Mouse (Mus musculus) testis, postnatal 14 days (tissue): Measurements from ENCODE around the gene Hoxb8.

ENCODE experiments used
- DNase-seq: peaks from one replicate; pipeline ENCODE4 v3.0.0; 2021; ENCODE audit warnings: low spot score

The Hoxb8 gene

GRCm38 (mm10) chr11:96315344-96315681 is 33.6 kb downstream of the Hoxb8 start:
- no peak for DNase-seq

- no peak for DNase-seq
Observed at GRCm38 (mm10) chr11:96316696-96317607, 35.2 kb downstream of the Hoxb8 start.

- no peak for DNase-seq
Observed at GRCm38 (mm10) chr11:96317608-96318367, 36.1 kb downstream of the Hoxb8 start, which contains the start of gene Hoxb4. TSS of gene Hoxb4 (plus strand) at chr11:96318267.

GRCm38 (mm10) chr11:96318368-96319070 is 36.8 kb downstream of the Hoxb8 start:
- DNase-seq = peak; percentile 63

GRCm38 (mm10) chr11:96319071-96319902 is 37.6 kb downstream of the Hoxb8 start:
- DNase-seq = no peak

DNA sequence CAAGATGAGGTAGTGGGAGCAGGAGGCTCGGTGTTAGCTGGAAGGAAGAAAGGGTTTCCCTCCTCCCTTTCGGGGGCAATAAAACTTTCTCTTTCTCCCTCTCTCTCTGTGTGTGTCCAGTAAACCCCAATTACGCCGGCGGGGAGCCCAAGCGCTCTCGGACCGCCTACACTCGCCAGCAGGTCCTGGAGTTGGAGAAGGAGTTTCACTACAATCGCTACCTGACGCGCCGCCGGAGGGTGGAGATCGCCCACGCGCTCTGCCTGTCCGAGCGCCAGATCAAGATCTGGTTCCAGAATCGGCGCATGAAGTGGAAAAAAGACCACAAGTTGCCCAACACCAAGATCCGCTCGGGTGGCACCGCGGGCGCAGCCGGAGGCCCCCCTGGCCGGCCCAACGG is 38.2 kb downstream of the Hoxb8 start:
- peak; percentile 45 for DNase-seq

DNA sequence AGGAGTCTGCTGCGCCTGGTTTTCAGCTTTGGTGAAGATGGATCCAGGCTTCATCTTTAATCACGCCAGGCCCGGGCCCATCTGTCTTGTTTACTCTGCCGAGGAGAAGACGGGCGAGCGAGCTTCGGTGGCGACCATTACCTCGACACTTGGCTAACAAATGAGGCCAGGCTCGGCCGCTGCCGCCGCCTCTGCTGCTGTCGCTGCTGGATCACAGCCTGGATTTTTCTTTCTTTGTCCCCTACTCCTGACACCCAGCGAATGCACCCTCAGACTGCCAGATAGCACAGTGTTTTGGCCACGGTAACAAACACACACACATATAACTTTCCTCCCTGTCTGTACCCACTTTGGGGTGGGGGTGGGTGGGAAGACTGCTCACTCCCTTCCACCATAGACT is 39.0 kb downstream of the Hoxb8 start:
- no peak for DNase-seq

DNA sequence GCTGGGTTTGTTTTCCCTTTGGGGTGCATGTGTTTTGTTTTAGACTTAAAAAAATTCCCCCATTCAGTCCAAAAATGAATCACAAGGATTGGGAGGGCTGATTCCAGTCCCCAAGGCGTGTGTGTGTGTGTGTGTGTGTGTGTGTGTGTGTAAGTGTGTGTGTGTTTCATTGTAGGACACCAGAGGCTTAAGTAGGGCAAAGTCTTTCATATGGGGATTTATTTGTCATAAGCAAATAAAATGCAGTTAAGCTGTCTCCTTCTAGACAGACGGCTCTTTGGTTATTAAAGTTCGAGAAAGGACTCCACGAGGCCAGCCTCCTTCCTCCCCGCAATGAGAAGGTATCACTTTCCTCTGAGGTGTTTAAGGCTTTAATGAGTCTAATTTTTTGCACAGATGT is 40.1 kb downstream of the Hoxb8 start:
- DNase-seq = no peak

- DNase-seq = no peak
Observed at GRCm38 (mm10) chr11:96322738-96323137, 41.0 kb downstream of the Hoxb8 start.

- DNase-seq = no peak
Observed at GRCm38 (mm10) chr11:96323154-96323553, 41.4 kb downstream of the Hoxb8 start, which contains the start of gene Hoxb3. TSS of gene Hoxb3 (plus strand) at chr11:96323326.

- no peak for DNase-seq
Observed at GRCm38 (mm10) chr11:96324125-96324524, 42.4 kb downstream of the Hoxb8 start.

- DNase-seq = no peak
Observed at GRCm38 (mm10) chr11:96324965-96325364, 43.3 kb downstream of the Hoxb8 start.

GRCm38 (mm10) chr11:96325747-96326212 is 44.1 kb downstream of the Hoxb8 start:
- no peak for DNase-seq

GRCm38 (mm10) chr11:96326705-96327104 is 45.0 kb downstream of the Hoxb8 start:
- no peak for DNase-seq

GRCm38 (mm10) chr11:96327122-96327521 is 45.4 kb downstream of the Hoxb8 start:
- DNase-seq = no peak

DNA sequence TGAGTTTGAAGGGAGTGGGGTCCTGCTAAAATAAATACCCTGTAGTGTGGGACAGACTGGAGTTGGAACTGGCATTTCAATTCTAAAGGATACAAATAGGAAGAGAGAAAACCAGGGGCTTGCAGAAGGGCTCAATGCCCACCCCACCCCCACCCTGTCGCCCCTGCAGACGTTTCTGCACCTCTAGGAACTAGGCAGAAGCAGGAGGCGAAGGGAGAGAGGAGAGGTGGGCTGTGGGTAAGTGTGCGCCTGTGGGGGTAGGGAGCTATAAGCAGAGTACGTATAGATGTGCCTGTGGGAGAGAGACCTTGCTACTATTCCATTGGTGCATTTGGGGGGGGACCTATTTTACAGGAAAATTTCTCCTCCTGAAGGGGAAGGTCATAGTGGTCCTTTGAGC is 46.0 kb downstream of the Hoxb8 start:
- DNase-seq = no peak

- DNase-seq = no peak
Observed at GRCm38 (mm10) chr11:96328605-96329004, 46.9 kb downstream of the Hoxb8 start.

GRCm38 (mm10) chr11:96332105-96332504 is 50.4 kb downstream of the Hoxb8 start:
- no peak for DNase-seq

GRCm38 (mm10) chr11:96332618-96333032 is 50.9 kb downstream of the Hoxb8 start:
- no peak for DNase-seq

GRCm38 (mm10) chr11:96333241-96334001 is 51.7 kb downstream of the Hoxb8 start:
- DNase-seq = no peak

GRCm38 (mm10) chr11:96334002-96334364 is 52.3 kb downstream of the Hoxb8 start:
- no peak for DNase-seq
